Mouse (Mus musculus) kidney, adult 9 months (tissue): ENCODE results near the gene Clic4.

Experiments
- DNase-seq: peaks from one replicate; pipeline ENCODE4 v3.0.0; 2022

The Clic4 gene

DNA sequence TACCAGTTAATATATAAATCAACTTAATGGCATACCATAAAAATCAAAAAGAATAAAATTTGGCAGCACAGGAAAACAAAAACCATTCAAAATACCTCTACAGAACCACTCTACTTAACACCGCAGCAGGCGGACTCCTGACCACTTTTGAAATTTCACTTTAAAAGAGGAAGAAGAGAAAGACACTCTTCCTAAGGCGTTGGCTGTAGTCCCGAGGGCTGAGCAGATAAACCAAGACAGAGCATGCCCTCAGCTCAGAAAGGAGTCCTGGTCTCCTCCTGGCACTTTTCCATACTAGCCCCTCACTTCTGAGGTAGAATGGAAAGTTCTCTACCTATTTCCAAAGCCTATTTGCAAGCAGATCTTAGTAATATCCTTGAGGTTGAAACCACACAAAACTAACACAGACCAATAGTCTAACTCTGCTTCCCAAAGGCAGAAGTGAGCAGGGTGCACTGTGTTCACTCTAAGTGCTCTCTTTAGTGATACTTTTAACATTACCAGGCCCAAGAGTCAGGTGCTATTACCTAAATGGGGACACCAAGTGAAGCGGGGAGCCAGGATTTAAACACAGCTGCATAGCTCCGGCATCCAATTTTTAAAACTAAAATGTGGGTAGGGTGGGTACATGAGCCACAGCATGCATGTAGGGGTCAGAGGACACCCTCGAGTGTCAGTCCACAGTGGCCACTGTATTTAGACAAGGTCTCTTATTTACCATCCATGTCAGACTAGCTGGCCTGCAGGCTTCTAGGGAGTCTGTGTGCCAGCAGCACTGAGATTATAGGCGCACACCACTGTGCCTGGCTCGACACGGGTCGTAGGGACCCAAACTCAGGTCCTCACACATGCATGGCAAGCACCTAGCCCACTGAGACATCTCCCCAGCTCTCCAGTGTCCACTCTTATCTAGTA is 15.8 kb downstream of the Clic4 start:
- DNase-seq = no peak

- DNase-seq = peak; percentile 68
Measured at GRCm38 (mm10) chr4:135254770-135255169, 17.8 kb downstream of the Clic4 start.

DNA sequence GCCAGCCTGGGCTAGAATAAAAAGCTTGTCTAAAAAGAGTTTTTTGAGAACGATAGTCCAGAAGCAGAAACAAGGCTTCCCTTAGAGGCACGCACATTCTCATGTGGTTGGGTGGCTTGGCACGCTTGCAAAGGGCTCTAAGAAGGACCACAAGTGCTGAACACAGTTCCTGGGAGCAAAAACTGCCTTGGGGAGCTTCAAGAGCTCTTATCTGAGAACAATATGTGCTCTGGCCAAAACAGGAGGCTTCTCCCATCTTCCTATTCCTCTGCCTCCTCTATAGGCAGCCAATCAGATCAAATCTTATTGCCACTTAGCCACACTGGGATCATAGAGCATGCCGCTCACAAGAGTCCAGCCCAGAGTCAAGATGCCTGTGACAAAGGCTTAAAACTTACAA is 18.3 kb downstream of the Clic4 start:
- no peak for DNase-seq

DNA sequence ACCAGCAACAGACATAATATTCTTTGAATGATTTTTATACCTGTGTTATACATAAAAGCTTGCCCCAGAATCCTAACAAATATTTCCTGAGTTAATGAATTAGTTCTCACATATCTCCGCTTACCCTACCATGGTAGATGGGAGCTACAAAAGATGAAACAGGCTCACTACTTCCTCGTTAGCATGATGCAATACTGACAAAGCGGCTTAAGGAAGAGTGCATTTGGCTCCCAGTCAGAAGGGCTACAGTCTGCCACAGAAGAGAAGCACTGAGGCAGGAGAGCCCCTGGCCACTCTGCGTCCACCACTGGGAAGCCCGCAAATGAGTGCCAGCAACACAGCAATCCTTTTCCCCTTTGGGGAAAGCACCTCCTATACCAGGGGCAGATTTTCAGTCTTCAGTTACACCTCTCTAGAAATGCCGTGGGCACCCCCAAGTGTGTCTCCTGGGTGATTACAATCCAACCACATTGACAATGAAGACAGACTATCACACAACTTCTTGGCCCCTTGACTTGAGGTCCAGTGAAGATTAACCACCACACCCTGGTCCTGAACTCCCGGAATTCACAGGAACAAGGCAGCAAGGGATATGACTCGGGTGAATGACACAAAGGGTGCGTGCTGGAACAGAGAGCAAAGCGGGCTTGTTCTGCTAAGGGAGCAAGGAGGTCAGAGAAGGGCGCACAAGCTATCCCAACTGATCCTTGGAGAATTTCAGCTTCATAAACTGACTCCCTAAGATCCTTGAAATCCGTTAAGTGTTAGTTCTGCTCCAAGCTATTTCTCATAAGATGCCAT is 19.2 kb downstream of the Clic4 start:
- peak; percentile 78 for DNase-seq

GRCm38 (mm10) chr4:135251801-135252200 is 20.8 kb downstream of the Clic4 start:
- DNase-seq = no peak

DNA sequence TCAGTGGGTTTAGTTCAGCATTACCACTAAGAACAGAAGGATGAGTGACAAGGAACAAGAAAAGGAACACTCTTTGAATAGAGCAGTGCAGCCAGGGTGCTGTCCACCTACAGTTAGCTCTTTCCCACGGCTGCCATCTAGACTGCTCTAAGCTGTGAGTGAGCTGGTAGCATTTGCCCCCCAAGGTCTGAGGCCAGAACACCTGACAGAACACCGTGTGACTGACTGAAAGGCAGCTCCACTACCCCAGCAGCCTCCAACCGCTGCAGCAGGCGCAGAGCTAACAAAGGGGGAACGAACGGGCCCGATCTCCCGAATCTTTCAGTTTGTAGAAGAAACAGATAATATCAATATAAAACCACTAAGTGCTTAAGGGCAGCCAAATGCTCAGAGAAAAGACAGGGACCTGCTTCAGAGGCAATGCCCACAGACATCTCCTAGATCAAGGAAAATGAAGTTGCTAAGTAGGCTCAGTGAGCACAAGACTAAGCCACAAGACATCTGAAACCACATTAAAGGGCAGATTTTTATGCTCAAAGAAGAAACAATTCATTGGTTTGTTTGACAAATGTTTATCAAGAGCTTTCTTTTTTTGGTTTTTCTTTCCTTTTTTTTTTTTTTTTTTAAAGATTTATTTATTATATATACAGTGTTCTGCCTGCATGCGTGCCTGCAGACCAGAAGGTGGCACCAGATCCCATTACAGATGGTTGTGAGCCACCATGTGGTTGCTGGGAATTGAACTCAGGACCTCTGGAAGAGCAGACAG is 24.2 kb downstream of the Clic4 start:
- DNase-seq = no peak

DNA sequence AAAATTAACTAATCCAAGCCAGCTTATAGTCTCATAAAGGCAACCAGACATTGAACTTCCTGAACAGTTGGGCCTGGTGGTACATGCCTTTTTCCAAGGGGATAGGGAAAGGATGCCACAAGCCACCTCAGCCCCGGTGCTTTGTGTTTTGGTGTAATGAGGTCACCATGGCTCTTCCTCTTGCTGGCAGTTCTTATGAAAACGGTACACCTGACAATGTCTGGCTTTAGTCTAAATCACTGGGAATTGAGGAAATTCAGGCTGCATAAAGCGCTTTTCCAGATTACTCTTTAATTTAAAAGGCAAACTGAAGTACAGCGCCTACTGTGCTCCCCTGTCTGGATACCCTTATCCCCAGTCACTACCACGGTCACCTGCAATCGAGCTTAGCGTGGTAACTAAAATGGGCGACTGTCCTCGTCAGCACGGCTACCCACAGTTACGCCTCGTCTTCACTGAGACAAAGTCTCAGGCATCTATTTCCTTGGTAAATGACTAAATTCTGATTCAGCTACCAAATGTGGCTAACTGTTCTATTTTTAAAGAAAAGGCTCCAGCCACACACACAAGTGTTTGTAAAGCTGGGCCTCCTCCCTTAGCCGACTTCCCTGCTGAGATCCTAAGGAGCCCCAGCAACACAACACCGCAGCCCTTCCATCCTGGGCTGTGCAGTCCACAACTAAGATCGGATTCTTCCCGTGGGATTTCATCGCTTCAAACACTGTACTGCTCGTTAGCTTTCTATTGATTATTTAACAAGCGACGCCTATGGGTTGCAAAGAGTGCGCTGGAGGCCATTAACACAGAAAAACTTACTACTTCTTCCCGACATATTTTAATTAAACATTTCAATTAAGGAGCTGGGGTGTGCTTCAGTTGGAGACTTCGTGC is 25.5 kb downstream of the Clic4 start:
- DNase-seq = no peak

DNA sequence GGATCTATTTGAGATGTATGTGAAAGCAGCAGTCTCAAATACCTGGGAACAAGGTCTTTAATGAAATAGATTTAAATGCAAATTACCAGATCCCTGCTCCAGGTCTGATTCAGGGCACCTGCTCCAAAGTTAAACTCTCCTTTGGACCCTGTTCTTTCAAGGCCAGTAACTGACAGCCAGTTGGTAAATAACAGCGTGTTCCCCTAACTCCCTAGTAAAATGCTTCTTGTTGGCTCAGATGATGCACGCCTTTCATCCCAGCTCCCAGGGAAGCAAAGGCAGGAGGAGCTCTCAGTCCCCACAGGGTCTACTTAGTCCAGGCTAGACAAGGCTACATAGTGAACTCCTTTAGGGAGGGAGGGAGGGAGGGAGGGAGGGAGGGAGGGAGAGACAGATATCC is 26.2 kb downstream of the Clic4 start:
- DNase-seq = peak; percentile 81

DNA sequence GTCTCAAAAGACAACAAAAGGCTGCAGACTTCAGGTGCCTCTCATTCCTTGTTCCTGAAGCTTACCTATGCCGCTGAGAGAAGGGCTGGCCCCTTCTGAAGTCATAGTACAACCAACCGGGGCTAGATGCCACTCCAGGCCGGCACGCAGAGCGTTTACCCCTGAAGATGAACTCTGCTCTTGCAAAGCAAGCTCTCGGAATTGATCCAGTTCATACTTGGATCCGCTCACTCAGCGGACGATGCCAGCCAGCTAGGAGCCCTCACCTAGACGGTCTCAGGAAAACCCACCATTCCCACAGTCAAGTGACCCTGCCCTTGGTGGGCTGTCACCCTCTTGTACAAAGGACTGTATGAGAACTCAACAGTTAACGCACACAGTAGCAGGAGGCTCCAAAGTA is 26.8 kb downstream of the Clic4 start:
- peak; percentile 89 for DNase-seq

DNA sequence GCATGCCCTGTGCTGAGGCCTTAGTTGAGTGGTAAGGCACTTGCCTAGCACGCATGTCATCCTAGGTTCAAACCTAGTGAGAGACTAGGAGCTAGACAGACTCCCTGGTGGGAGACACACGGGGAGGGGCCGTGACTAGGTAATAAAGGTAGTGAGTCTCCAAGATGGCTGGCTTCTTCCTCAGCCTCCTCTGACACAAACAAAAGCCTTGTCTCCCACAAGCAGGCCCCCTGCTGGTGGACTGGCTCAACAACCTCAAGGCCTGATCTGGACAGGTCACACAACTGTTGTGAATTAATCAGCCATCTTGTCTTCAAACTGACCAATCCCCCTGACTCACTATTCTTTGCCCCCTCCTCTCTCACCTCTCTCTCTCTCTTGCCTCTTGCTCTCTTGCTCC is 28.3 kb downstream of the Clic4 start:
- DNase-seq = no peak

- peak; percentile 95 for DNase-seq
Measured at GRCm38 (mm10) chr4:135242913-135243541, 29.6 kb downstream of the Clic4 start.

GRCm38 (mm10) chr4:135242383-135242782 is 30.2 kb downstream of the Clic4 start:
- DNase-seq = no peak

DNA sequence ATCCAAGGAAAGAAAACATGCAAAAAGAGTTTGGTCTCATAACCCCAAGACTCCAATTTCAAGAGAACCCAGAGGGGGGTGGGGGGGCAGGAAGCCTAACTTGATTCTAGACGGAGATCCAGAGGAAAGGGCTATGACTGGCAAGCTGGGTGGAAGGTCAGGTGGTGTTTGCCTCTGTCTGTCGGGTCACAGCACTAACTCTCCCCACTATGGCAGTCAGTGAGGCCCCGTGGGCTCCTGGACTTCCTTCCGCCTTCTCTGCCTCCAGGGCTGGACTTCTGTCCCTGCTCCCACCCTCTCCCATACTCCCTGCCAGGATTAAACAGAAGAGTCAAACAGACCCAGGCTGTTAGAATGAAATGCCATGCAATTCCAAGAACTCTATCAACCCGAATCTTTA is 30.9 kb downstream of the Clic4 start:
- DNase-seq = no peak

DNA sequence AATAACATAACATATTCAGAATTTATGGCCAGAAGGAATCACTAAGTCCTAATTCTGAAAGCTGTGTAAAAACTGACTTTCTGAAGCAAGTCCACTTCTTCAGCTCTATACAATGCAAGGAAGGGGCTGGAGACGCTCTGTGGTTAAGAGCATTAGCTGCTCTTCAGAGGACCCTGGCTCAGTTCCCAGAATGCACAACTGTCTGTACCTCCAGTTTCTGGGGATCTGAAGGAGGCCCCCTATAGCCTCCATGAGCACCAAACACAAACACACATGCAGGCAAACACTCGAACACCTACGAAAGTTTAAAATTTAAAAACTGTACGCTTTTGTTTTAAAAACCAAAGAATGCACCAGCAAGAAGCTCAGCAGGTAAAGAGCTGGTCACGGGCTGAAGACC is 31.5 kb downstream of the Clic4 start:
- DNase-seq = no peak

DNA sequence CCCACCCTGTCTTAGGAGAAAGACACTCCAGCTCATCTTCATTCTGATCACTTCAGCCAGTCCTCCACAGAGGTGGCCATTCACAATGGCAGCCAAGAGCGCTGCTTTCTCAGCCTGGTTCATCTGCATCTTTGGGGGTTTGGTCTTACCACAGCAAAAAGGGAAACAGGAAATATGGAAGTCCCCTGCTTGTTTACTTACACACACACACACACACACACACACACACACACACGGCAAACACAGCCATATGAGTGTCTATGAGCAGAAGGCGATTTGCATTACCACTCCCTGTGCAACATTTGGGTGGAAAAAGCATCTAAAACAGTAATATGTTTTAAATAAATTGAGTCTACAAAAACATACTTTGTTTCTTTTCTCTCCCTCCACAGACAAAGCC is 32.3 kb downstream of the Clic4 start:
- DNase-seq = no peak

GRCm38 (mm10) chr4:135238706-135239510 is 33.7 kb downstream of the Clic4 start:
- no peak for DNase-seq

GRCm38 (mm10) chr4:135236658-135237057 is 36.0 kb downstream of the Clic4 start:
- DNase-seq = no peak

GRCm38 (mm10) chr4:135235546-135235945 is 37.1 kb downstream of the Clic4 start:
- no peak for DNase-seq

DNA sequence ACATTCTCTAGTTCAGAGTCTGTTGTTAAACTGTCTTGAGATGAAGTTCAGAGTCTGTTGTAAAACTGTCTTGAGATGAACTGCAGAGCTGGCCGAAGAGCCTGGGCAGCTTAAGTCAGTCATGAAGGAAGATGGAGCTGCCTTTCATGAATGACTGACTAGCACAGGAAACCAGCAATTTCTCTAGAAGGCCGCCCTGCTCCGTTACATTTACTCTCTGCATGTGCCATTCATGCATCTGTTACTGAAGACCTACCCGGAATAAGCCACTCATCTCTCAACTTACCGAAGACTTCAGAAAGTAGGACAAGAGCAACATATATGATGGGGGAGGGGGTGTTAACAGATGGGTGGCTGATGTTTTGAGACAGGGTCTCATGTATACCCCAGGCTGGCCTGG is 40.1 kb downstream of the Clic4 start:
- no peak for DNase-seq

- no peak for DNase-seq
Measured at GRCm38 (mm10) chr4:135231543-135231942, 41.1 kb downstream of the Clic4 start.

GRCm38 (mm10) chr4:135231136-135231535 is 41.5 kb downstream of the Clic4 start:
- DNase-seq = peak; percentile 73
